In the genomic region with DNA sequence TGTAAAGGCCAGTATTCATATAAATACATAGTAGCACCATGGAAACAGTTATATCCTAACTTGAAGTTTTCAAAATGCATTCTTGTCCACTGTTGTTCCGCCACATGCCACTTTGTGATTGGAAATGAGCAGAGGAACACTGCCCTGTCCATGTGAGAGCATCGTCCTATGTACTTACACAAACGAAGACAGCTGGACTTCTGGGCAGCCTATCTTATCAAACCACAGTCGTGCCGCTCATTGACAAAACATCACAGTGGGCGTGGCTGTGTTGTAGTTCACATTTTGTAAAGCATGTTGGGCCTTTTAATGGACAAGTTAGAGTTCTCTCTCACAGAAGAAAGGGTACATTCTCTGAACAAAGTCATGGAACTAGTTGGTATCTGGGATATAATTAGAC, we compare ENCODE assay signal across 21 mouse cellular contexts. TPM values are rescaled to one million over a fixed set of nuclear protein-coding genes. Genes with fewer than 3 reads are reported as not detected.
A peak's percentile ranks its signal among the peaks of the same experiment; 100 is the strongest.
DNase-seq lines count a peak whose midpoint lies in the region; ATAC-seq and TF ChIP-seq lines count a peak whose summit lies in the region.
"Had no signal": no experiment of that assay in that cellular context is flagged by ENCODE, and none has a peak within 500 bp of the region (broad histone marks: within the 10 kb centered on the region; RNA-seq: fewer than 3 reads in every experiment).

No protein-coding gene starts in this region.

- WGBS in liver, postnatal 0 days (ENCODE audit: insufficient replicate concordance): 50% methylated on average over 6 of the region's 6 CpGs
- 16% methylated on average over 6 of the region's 6 CpGs for WGBS in liver, embryonic 14.5 days (ENCODE audit: insufficient replicate concordance)
- WGBS in small intestine, adult 2 months: 40% methylated on average over 6 of the region's 6 CpGs
- 83% methylated on average over 6 of the region's 6 CpGs for WGBS in hindbrain, embryonic 16.5 days

- H3K9me3 ChIP-seq in liver, postnatal 0 days (ENCODE audit: low read length): no peaks in the 10 kb centered on the region
- H3K9me3 ChIP-seq in liver, embryonic 14.5 days (ENCODE audit: control insufficient read depth, low read length): no peaks in the 10 kb centered on the region
- no peaks in the 10 kb centered on the region for H3K9me3 ChIP-seq in hindbrain, embryonic 16.5 days (ENCODE audit: control insufficient read depth, low read length)
- H3K9me3 ChIP-seq: embryonic facial prominence, embryonic 10.5 days; forebrain, embryonic 10.5 days; heart, embryonic 12.5 days; hindbrain, embryonic 10.5 days; hindbrain, embryonic 15.5 days had no signal

- ATAC-seq in liver, postnatal 0 days: no peak
- peak; percentile 50; the same call in 1 of the 2 replicates for ATAC-seq in erythroid progenitor cell, adult 5-6 weeks (replicated peaks; ENCODE audit: low FRiP score, poor library complexity, severe bottlenecking)
- peak; percentile 58; the same call in 1 of the 2 replicates for ATAC-seq in liver, embryonic 14.5 days (ENCODE audit: insufficient read depth)
- ATAC-seq in granulocyte monocyte progenitor cell, adult 5-6 weeks (replicated peaks; ENCODE audit: poor library complexity, severe bottlenecking): no peak
- ATAC-seq in hindbrain, embryonic 16.5 days: no peak
- ATAC-seq: forebrain, embryonic 14.5 days; inflammation-experienced regulatory T-cells, adult 6 months had no signal

- no peaks in the 10 kb centered on the region for H3K36me3 ChIP-seq in liver, postnatal 0 days (replicated peaks; ENCODE audit: insufficient read depth, low read length)
- no peaks in the 10 kb centered on the region for H3K36me3 ChIP-seq in liver, embryonic 14.5 days (replicated peaks; ENCODE audit: control insufficient read depth, insufficient read depth, low read depth)
- no peaks in the 10 kb centered on the region for H3K36me3 ChIP-seq in small intestine, adult 2 months (ENCODE audit: control insufficient read depth, insufficient read depth, low read length)
- no peaks in the 10 kb centered on the region for H3K36me3 ChIP-seq in hindbrain, embryonic 16.5 days (ENCODE audit: control insufficient read depth, insufficient read depth, low read length)
- H3K36me3 ChIP-seq: embryonic facial prominence, embryonic 10.5 days; forebrain, embryonic 10.5 days; heart, embryonic 12.5 days; hindbrain, embryonic 10.5 days; hindbrain, embryonic 15.5 days had no signal

- no peak overlapping the region for H3K4me3 ChIP-seq in liver, postnatal 0 days (ENCODE audit: low read depth, low read length)
- H3K4me3 ChIP-seq in liver, embryonic 14.5 days (ENCODE audit: insufficient read depth in 1 of 2, low read depth in 2 of 2, low read length in 2 of 2): no peak overlapping the region
- H3K4me3 ChIP-seq in small intestine, adult 2 months (ENCODE audit: low read depth, low read length): no peak overlapping the region
- H3K4me3 ChIP-seq in gastrocnemius, adult 2 months: no peak overlapping the region
- H3K4me3 ChIP-seq in hindbrain, embryonic 16.5 days (ENCODE audit: low read length): no peak overlapping the region
- H3K4me3 ChIP-seq: embryonic facial prominence, embryonic 10.5 days; forebrain, embryonic 10.5 days; heart, adult 2 months; heart, embryonic 12.5 days; hindbrain, embryonic 10.5 days; hindbrain, embryonic 15.5 days had no signal

- no peak overlapping the region for H3K9ac ChIP-seq in liver, postnatal 0 days (replicated peaks)
- H3K9ac ChIP-seq in liver, embryonic 14.5 days (replicated peaks): no peak overlapping the region
- no peak overlapping the region for H3K9ac ChIP-seq in hindbrain, embryonic 16.5 days (ENCODE audit: low read depth, low read length)
- H3K9ac ChIP-seq: heart, embryonic 12.5 days; hindbrain, embryonic 15.5 days had no signal

- H3K4me1 ChIP-seq in liver, postnatal 0 days (ENCODE audit: insufficient read depth): peaks cover 16% of the 10 kb centered on the region
- H3K4me1 ChIP-seq in liver, embryonic 14.5 days (replicated peaks; ENCODE audit: control insufficient read depth in 2 of 2, insufficient read depth in 2 of 2, low read length in 1 of 2): peaks cover 29 to 31% of the 10 kb centered on the region in 2 experiments
- peaks cover 17% of the 10 kb centered on the region; the same call in 1 of the 2 replicates for H3K4me1 ChIP-seq in small intestine, adult 2 months (ENCODE audit: control insufficient read depth, insufficient read depth, insufficient read length, low read length)
- H3K4me1 ChIP-seq in hindbrain, embryonic 16.5 days (ENCODE audit: control insufficient read depth, insufficient read depth, low read depth, low read length): no peaks in the 10 kb centered on the region

- H3K27ac ChIP-seq in liver, postnatal 0 days (ENCODE audit: low read depth): no peak overlapping the region
- H3K27ac ChIP-seq in liver, embryonic 14.5 days: 0 out of 2 replicates have a peak overlapping the region, but pooled peaks have one; percentile 20
- H3K27ac ChIP-seq in small intestine, adult 2 months (ENCODE audit: insufficient read depth, low read depth, low read length): peak overlapping the region; percentile 64
- H3K27ac ChIP-seq in gastrocnemius, adult 2 months: no peak overlapping the region
- H3K27ac ChIP-seq in hindbrain, embryonic 16.5 days (ENCODE audit: low read depth, low read length): no peak overlapping the region
- H3K27ac ChIP-seq: embryonic facial prominence, embryonic 10.5 days; forebrain, embryonic 10.5 days; heart, adult 2 months; hindbrain, embryonic 10.5 days; hindbrain, embryonic 15.5 days had no signal

- no peaks in the 10 kb centered on the region for H3K27me3 ChIP-seq in liver, postnatal 0 days (ENCODE audit: insufficient read depth, low read length)
- no peaks in the 10 kb centered on the region for H3K27me3 ChIP-seq in liver, embryonic 14.5 days (ENCODE audit: control insufficient read depth, insufficient read depth, low read length)
- no peaks in the 10 kb centered on the region for H3K27me3 ChIP-seq in small intestine, adult 2 months (ENCODE audit: control insufficient read depth, insufficient read depth, low read length)
- no peaks in the 10 kb centered on the region; the same call in 1 of the 2 replicates for H3K27me3 ChIP-seq in hindbrain, embryonic 16.5 days (replicated peaks; ENCODE audit: control insufficient read depth, insufficient read depth, low read length)
- H3K27me3 ChIP-seq: heart, embryonic 12.5 days; hindbrain, embryonic 15.5 days had no signal

- DNase-seq in liver: peak; percentile 73
- DNase-seq in liver, postnatal 0 days: no peak
- peak in 1 of 3 experiments; percentile 61 for DNase-seq in liver, embryonic 14.5 days (ENCODE audit: low read depth in 3 of 3, low spot score in 3 of 3)
- DNase-seq in gastrocnemius, adult 2 months: no peak
- DNase-seq: adrenal gland, adult 8-10 months; adrenal gland, postnatal 36 days; cerebellum, adult 18-20 months; cerebellum, adult 9-11 months; gastrocnemius, postnatal 36 days; heart, adult 2 months had no signal

- no peak for TF ChIP-seq EP300 in liver, postnatal 0 days (IDR thresholded peaks at IDR 0.05; ENCODE audit: low read depth)
- no peak for TF ChIP-seq EP300 in liver, embryonic 14.5 days (IDR thresholded peaks at IDR 0.05; ENCODE audit: low read depth)

- TF ChIP-seq CTCF in liver, postnatal 0 days (IDR thresholded peaks at IDR 0.05; ENCODE audit: low read depth): no peak
- TF ChIP-seq CTCF in liver, embryonic 14.5 days (IDR thresholded peaks at IDR 0.05; ENCODE audit: low read depth): no peak
- no peak for TF ChIP-seq CTCF in small intestine, adult 2 months (IDR thresholded peaks at IDR 0.05; ENCODE audit: extremely low read depth, insufficient read length, insufficient replicate concordance, low read depth, low read length)
- TF ChIP-seq CTCF in gastrocnemius, adult 2 months (IDR thresholded peaks at IDR 0.05): no peak

- intact Hi-C loops in gastrocnemius, adult 2 months (cut with DNase I): no loop called here

- TF ChIP-seq POLR2A in small intestine, adult 2 months (IDR thresholded peaks at IDR 0.05; ENCODE audit: low read depth, low read length): no peak

- H3K4me2 ChIP-seq in liver, postnatal 0 days (ENCODE audit: low read depth, low read length): no peak overlapping the region
- peak overlapping the region; percentile 38 for H3K4me2 ChIP-seq in liver, embryonic 14.5 days (ENCODE audit: low read depth)
- H3K4me2 ChIP-seq in hindbrain, embryonic 16.5 days (ENCODE audit: low read length): no peak overlapping the region
- H3K4me2 ChIP-seq: heart, embryonic 12.5 days; hindbrain, embryonic 15.5 days had no signal

RNA-seq across cellular contexts. Expression of a gene that starts 18.9 kb away (rescaled TPM):
- polyA plus RNA-seq in liver, postnatal 0 days (2015; fragmentation: Nextera tagmentation; extraction: Ambion mirVana): 5.6 and 6.0 TPM in 2 replicates
- total RNA-seq in erythroid progenitor cell, adult 5-6 weeks (2015; ENCODE audit: low replicate concordance): 67.4 and 88.9 TPM in 2 replicates
- total RNA-seq in erythroid progenitor cell, adult 5-6 weeks (2017; ENCODE audit: low replicate concordance): 88.7 and 103 TPM in 2 replicates
- polyA plus RNA-seq in liver, embryonic 14.5 days (2012; rRNA removed): 8.6 and 13.9 TPM in 2 replicates
- polyA plus RNA-seq in liver, embryonic 14.5 days (2014; fragmentation: Nextera tagmentation; extraction: Ambion mirVana): 16.0 and 19.4 TPM in 2 replicates
- polyA plus RNA-seq in small intestine, adult 2 months (2012; rRNA removed): 4.0 and 14.5 TPM in 2 replicates
- 10 to 100 TPM; 19.9 to 34.9 TPM for total RNA-seq in gastrocnemius, adult 2 months (2021)
- 25.3 and 27.9 TPM in 2 replicates for total RNA-seq in granulocyte monocyte progenitor cell, adult 5-6 weeks (2014; fragmentation: Nextera tagmentation)
- total RNA-seq in granulocyte monocyte progenitor cell, adult 5-6 weeks (2017): 32.6 and 40.6 TPM in 2 replicates
- polyA plus RNA-seq in hindbrain, embryonic 16.5 days (2015; fragmentation: Nextera tagmentation; extraction: Ambion mirVana): 6.2 and 10.0 TPM in 2 replicates

Comparison
In these comparisons a context has a peak if more than half of its experiments do, and no peak if none do; other contexts are left out.
1. ATAC-seq: peak in erythroid progenitor cell, adult 5-6 weeks (single experiment) and liver, embryonic 14.5 days (single experiment); none in liver, postnatal 0 days (single experiment), granulocyte monocyte progenitor cell, adult 5-6 weeks (single experiment) and hindbrain, embryonic 16.5 days (single experiment).
2. H3K27ac ChIP-seq: peak in liver, embryonic 14.5 days (single experiment) and small intestine, adult 2 months (single experiment); none in liver, postnatal 0 days (single experiment), gastrocnemius, adult 2 months (single experiment) and hindbrain, embryonic 16.5 days (single experiment).